ENCODE assay signal across 24 mouse cellular contexts in the genomic region with DNA sequence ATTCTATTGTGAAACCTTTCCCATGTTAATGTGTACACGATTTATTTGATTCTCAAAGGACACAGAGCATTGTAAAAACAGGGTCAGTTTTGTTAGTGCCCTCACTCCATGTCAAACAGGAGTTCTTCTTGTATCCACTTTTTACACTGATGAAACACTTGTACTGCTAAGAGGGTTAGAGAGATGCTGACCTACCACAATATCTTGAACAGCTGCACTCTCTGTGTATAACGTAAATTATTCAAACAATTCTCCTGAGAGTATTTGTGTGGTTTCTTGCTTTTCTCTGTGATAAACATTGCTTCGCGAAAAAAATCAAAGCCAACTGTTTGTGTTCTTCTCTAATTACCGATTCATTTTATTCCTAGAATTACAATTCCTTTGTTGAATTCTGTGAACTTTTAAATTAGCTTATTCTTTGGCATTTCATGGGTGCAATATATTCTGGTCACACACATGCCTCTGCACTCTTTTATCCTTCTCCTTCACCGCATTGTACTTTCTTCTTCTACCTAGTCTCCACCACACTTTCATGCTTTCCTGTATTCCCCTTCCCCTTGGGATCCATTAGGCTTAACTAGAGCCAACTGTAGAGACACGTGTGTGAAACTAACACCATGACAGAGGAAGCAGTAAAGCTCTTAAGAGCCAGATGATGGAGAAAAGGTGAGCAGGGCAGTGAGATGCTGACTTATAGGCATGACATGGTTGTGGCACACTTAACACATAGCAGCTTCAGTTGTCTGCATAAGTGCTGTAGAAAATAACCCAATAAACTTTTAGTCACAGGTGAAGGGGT.
DNase-seq lines count a peak whose midpoint lies in the region; ATAC-seq lines count a peak whose summit lies in the region.
"Had no signal": no experiment of that assay in that cellular context is flagged by ENCODE, and none has a peak within 500 bp of the region (broad histone marks: within the 10 kb centered on the region; RNA-seq: fewer than 3 reads in every experiment).

No protein-coding gene starts in this region.

- no peaks in the 10 kb centered on the region for H3K36me3 ChIP-seq in embryonic facial prominence, embryonic 11.5 days (replicated peaks; ENCODE audit: control insufficient read depth, insufficient read depth, low read depth, low read length)
- no peaks in the 10 kb centered on the region for H3K36me3 ChIP-seq in embryonic facial prominence, embryonic 10.5 days (replicated peaks)
- H3K36me3 ChIP-seq in neural tube, embryonic 12.5 days: no peaks in the 10 kb centered on the region
- H3K36me3 ChIP-seq in limb, embryonic 10.5 days: no peaks in the 10 kb centered on the region
- H3K36me3 ChIP-seq: heart, embryonic 12.5 days; liver, embryonic 13.5 days; stomach, embryonic 15.5 days had no signal

- H3K4me1 ChIP-seq in embryonic facial prominence, embryonic 11.5 days (ENCODE audit: control insufficient read depth, insufficient read depth, low read length): no peaks in the 10 kb centered on the region
- no peaks in the 10 kb centered on the region for H3K4me1 ChIP-seq in embryonic facial prominence, embryonic 10.5 days
- H3K4me1 ChIP-seq in neural tube, embryonic 12.5 days: peaks cover 5% of the 10 kb centered on the region; the same call in 1 of the 2 replicates
- 0 out of 2 replicates have a peak, but pooled peaks cover 3% of the 10 kb centered on the region for H3K4me1 ChIP-seq in limb, embryonic 10.5 days
- H3K4me1 ChIP-seq: heart, embryonic 12.5 days; liver, embryonic 13.5 days; stomach, embryonic 15.5 days had no signal

- peak; percentile 23; the same call in 1 of the 2 replicates for ATAC-seq in embryonic facial prominence, embryonic 11.5 days (replicated peaks; ENCODE audit: insufficient number of reproducible peaks, low FRiP score, low TSS enrichment, low read depth)
- ATAC-seq in neural tube, embryonic 12.5 days (ENCODE audit: low FRiP score, low read depth): 0 out of 2 replicates have a peak, but pooled peaks have one; percentile 53
- no peak for ATAC-seq in erythroid progenitor cell, adult 5-6 weeks (replicated peaks; ENCODE audit: low FRiP score, poor library complexity, severe bottlenecking)

- DNase-seq in embryonic facial prominence, embryonic 11.5 days (ENCODE audit: low spot score): peak; percentile 19
- no peak for DNase-seq in embryonic facial prominence, embryonic 10.5 days (ENCODE audit: low spot score)
- no peak for DNase-seq in neural tube, embryonic 10.5 days (ENCODE audit: extremely low spot score, low spot score)
- DNase-seq in limb, embryonic 10.5 days (ENCODE audit: low spot score): peak; percentile 30
- DNase-seq in retina, embryonic 14.5 days (ENCODE audit: low spot score): peak; percentile 44
- no peak for DNase-seq in layer of hippocampus, adult 18-20 months (ENCODE audit: low spot score in 2 of 2)
- DNase-seq: adrenal gland, postnatal 10 days; cerebellum, adult 8-10 months; gastrocnemius, postnatal 10 days; heart, postnatal 10 days; kidney, adult 18-20 months; left cerebral cortex, postnatal 4 days; liver, embryonic 13.5 days; lung, adult 2 months; lung, postnatal 14 days; midbrain, embryonic 14.5 days; right cerebral cortex, postnatal 4 days; thymus, postnatal 36 days had no signal

- no peak overlapping the region for H3K9ac ChIP-seq in embryonic facial prominence, embryonic 11.5 days (replicated peaks; ENCODE audit: low read length)
- H3K9ac ChIP-seq in neural tube, embryonic 12.5 days: no peak overlapping the region
- H3K9ac ChIP-seq: heart, embryonic 12.5 days; liver, embryonic 13.5 days; stomach, embryonic 15.5 days had no signal

- H3K9me3 ChIP-seq in embryonic facial prominence, embryonic 11.5 days (replicated peaks; ENCODE audit: control insufficient read depth, low read length): no peaks in the 10 kb centered on the region
- H3K9me3 ChIP-seq in embryonic facial prominence, embryonic 10.5 days: no peaks in the 10 kb centered on the region
- no peaks in the 10 kb centered on the region for H3K9me3 ChIP-seq in neural tube, embryonic 12.5 days
- H3K9me3 ChIP-seq in limb, embryonic 10.5 days (replicated peaks): no peaks in the 10 kb centered on the region
- H3K9me3 ChIP-seq: heart, embryonic 12.5 days; liver, embryonic 13.5 days; stomach, embryonic 15.5 days had no signal

- no peaks in the 10 kb centered on the region for H3K27me3 ChIP-seq in embryonic facial prominence, embryonic 11.5 days (ENCODE audit: control insufficient read depth, insufficient read depth, low read length)
- no peaks in the 10 kb centered on the region for H3K27me3 ChIP-seq in embryonic facial prominence, embryonic 10.5 days (replicated peaks; ENCODE audit: low read depth, poor library complexity, severe bottlenecking)
- no peaks in the 10 kb centered on the region for H3K27me3 ChIP-seq in neural tube, embryonic 12.5 days (replicated peaks)
- no peaks in the 10 kb centered on the region for H3K27me3 ChIP-seq in limb, embryonic 10.5 days (ENCODE audit: low read depth, poor library complexity, severe bottlenecking)
- H3K27me3 ChIP-seq: heart, embryonic 12.5 days; liver, embryonic 13.5 days; stomach, embryonic 15.5 days had no signal

- WGBS in embryonic facial prominence, embryonic 11.5 days: 60% methylated on average over 7 of the region's 7 CpGs
- 68% methylated on average over 7 of the region's 7 CpGs for WGBS in embryonic facial prominence, embryonic 10.5 days
- 52% methylated on average over 7 of the region's 7 CpGs for WGBS in neural tube, embryonic 12.5 days
- 73% methylated on average over 7 of the region's 7 CpGs for WGBS in limb, embryonic 10.5 days

- no peak overlapping the region for H3K4me3 ChIP-seq in embryonic facial prominence, embryonic 11.5 days (ENCODE audit: low read depth, low read length)
- no peak overlapping the region for H3K4me3 ChIP-seq in embryonic facial prominence, embryonic 10.5 days
- no peak overlapping the region for H3K4me3 ChIP-seq in neural tube, embryonic 12.5 days
- H3K4me3 ChIP-seq in limb, embryonic 10.5 days: no peak overlapping the region
- H3K4me3 ChIP-seq: heart, embryonic 12.5 days; left cerebral cortex, adult 2 months; liver, embryonic 13.5 days; myocyte; stomach, embryonic 15.5 days had no signal

- no peak overlapping the region for H3K4me2 ChIP-seq in embryonic facial prominence, embryonic 11.5 days (ENCODE audit: low read depth, low read length)
- no peak overlapping the region for H3K4me2 ChIP-seq in neural tube, embryonic 12.5 days (replicated peaks)
- H3K4me2 ChIP-seq: heart, embryonic 12.5 days; liver, embryonic 13.5 days; stomach, embryonic 15.5 days had no signal

- H3K27ac ChIP-seq in embryonic facial prominence, embryonic 11.5 days (replicated peaks; ENCODE audit: low read depth, low read length): no peak overlapping the region
- no peak overlapping the region for H3K27ac ChIP-seq in embryonic facial prominence, embryonic 10.5 days (replicated peaks)
- H3K27ac ChIP-seq in neural tube, embryonic 12.5 days: no peak overlapping the region
- H3K27ac ChIP-seq in limb, embryonic 10.5 days: no peak overlapping the region
- H3K27ac ChIP-seq: left cerebral cortex, adult 2 months; liver, embryonic 13.5 days; stomach, embryonic 15.5 days had no signal

Comparison
In these comparisons a context has a peak if more than half of its experiments do, and no peak if none do; other contexts are left out.
1. DNase-seq: peak in embryonic facial prominence, embryonic 11.5 days (single experiment), limb, embryonic 10.5 days (single experiment) and retina, embryonic 14.5 days (single experiment); none in embryonic facial prominence, embryonic 10.5 days (single experiment), neural tube, embryonic 10.5 days (single experiment) and layer of hippocampus, adult 18-20 months (0 of 2).